Mouse (Mus musculus) neural tube, embryonic 14.5 days (tissue): Measurements from ENCODE around the gene Isl1. TPM values are rescaled to one million over a fixed set of nuclear protein-coding genes. Genes with fewer than 3 reads are reported as not detected.
A peak's percentile ranks its signal among the peaks of the same experiment; 100 is the strongest.

Experiments used
- ATAC-seq: fragments of 200-750 bp; cut with Nextera tagmentation; 2 replicates; pipeline ENCODE4 v1.8.0; 2017; ENCODE audit warnings: low read depth, mild to moderate bottlenecking, moderate TSS enrichment, moderate library complexity
- H3K27ac ChIP-seq: fragments of 300-500 bp; sonication (generic); 2 replicates; pipeline ENCODE4 v1.5.1; 2014; ENCODE audit warnings: low read depth, mild to moderate bottlenecking, control low read depth, low read length, moderate library complexity, mixed read lengths
- H3K27me3 ChIP-seq: fragments of 300-500 bp; sonication (generic); 2 replicates; pipeline ENCODE4 v1.6.1; 2014; ENCODE audit warnings: low read length; ENCODE audit not compliant: control insufficient read depth, insufficient read depth
- H3K36me3 ChIP-seq: fragments of 300-500 bp; sonication (generic); 2 replicates; pipeline ENCODE4 v1.6.1; 2014; ENCODE audit warnings: low read length, mixed read lengths; ENCODE audit not compliant: control insufficient read depth, insufficient read depth
- H3K4me1 ChIP-seq: fragments of 300-500 bp; sonication (generic); 2 replicates; pipeline ENCODE4 v1.6.1; 2014; ENCODE audit warnings: low read length; ENCODE audit not compliant: control insufficient read depth, insufficient read depth
- H3K4me2 ChIP-seq: fragments of 300-500 bp; sonication (generic); 2 replicates; pipeline ENCODE4 v1.6.1; 2014; ENCODE audit warnings: mild to moderate bottlenecking, low read depth, low read length, control low read depth
- H3K4me3 ChIP-seq: fragments of 300-500 bp; sonication (generic); 2 replicates; pipeline ENCODE4 v1.5.1; 2014; ENCODE audit warnings: low read depth, low read length, control low read depth, mixed read lengths
- H3K9ac ChIP-seq: fragments of 300-500 bp; sonication (generic); replicated peaks from 2 replicates; pipeline ENCODE4 v1.6.1; 2014; ENCODE audit warnings: low read depth, mild to moderate bottlenecking, control low read depth, low read length, mixed read lengths
- H3K9me3 ChIP-seq: fragments of 300-500 bp; sonication (generic); 2 replicates; pipeline ENCODE4 v1.6.1; 2016; ENCODE audit warnings: low read length; ENCODE audit not compliant: control insufficient read depth
- WGBS: fragments of 180-500 bp; shearing (Covaris S2); extraction: QIAGEN DNeasy Blood & Tissue Kit; methylation state at CpG from one replicate; pipeline ENCODE4 v1.1.7; 2014; 5-methylcytosine and 5-hydroxymethylcytosine counted together
- polyA plus RNA-seq: library from polyadenylated mRNA; unstranded; fragments of >200 nt; fragmentation: Nextera tagmentation; extraction: Ambion mirVana; gene quantifications from 2 replicates; pipeline ENCODE4 v1.2.1, GENCODE M21; 2014

Gene Isl1
- polyA plus RNA-seq, 1 experiment from 2014 or later = 30.4 TPM

- H3K4me1 ChIP-seq = no peaks in the 10 kb centered on the region
- ATAC-seq = no peak
- H3K27ac ChIP-seq = no peak overlapping the region
- no peaks in the 10 kb centered on the region for H3K9me3 ChIP-seq
- H3K4me3 ChIP-seq = no peak overlapping the region
- no peaks in the 10 kb centered on the region for H3K36me3 ChIP-seq
- peaks cover 84% of the 10 kb centered on the region for H3K27me3 ChIP-seq
- no peak overlapping the region for H3K9ac ChIP-seq
- no peak overlapping the region for H3K4me2 ChIP-seq
- WGBS = 5% methylated on average over 13 of the region's 13 CpGs
These were observed 10.8 kb downstream of the Isl1 start for GRCm38 (mm10) chr13:116298641-116299170.

- H3K27ac ChIP-seq = no peak overlapping the region
- H3K27me3 ChIP-seq = peaks cover 80% of the 10 kb centered on the region
- no peak for ATAC-seq
- H3K9me3 ChIP-seq = no peaks in the 10 kb centered on the region
- peak overlapping the region; percentile 23; the same call in 1 of the 2 replicates for H3K4me2 ChIP-seq
- H3K4me1 ChIP-seq = no peaks in the 10 kb centered on the region
- H3K9ac ChIP-seq = no peak overlapping the region
- no peaks in the 10 kb centered on the region for H3K36me3 ChIP-seq
- H3K4me3 ChIP-seq = no peak overlapping the region
- WGBS = 2% methylated on average over 8 of the region's 8 CpGs
These were observed 11.5 kb downstream of the Isl1 start for GRCm38 (mm10) chr13:116298001-116298400.

- ATAC-seq = no peak
- H3K4me2 ChIP-seq = peak overlapping the region; percentile 23; the same call in 1 of the 2 replicates
- H3K4me3 ChIP-seq = no peak overlapping the region
- no peaks in the 10 kb centered on the region for H3K36me3 ChIP-seq
- no peaks in the 10 kb centered on the region for H3K4me1 ChIP-seq
- H3K27ac ChIP-seq = 0 out of 2 replicates have a peak overlapping the region, but pooled peaks have one; percentile 7
- peaks cover 78% of the 10 kb centered on the region for H3K27me3 ChIP-seq
- H3K9me3 ChIP-seq = no peaks in the 10 kb centered on the region
- H3K9ac ChIP-seq = no peak overlapping the region
- under 1% methylated on average over 33 of the region's 33 CpGs for WGBS
These were observed 12.3 kb downstream of the Isl1 start for GRCm38 (mm10) chr13:116297048-116297811.

GRCm38 (mm10) chr13:116295401-116295800, 14.1 kb downstream of the Isl1 start:
- H3K4me3 ChIP-seq = no peak overlapping the region
- H3K4me2 ChIP-seq = no peak overlapping the region
- no peaks in the 10 kb centered on the region for H3K36me3 ChIP-seq
- no peak overlapping the region for H3K27ac ChIP-seq
- ATAC-seq = no peak
- peaks cover 62% of the 10 kb centered on the region for H3K27me3 ChIP-seq
- no peaks in the 10 kb centered on the region for H3K9me3 ChIP-seq
- H3K4me1 ChIP-seq = no peaks in the 10 kb centered on the region
- no peak overlapping the region for H3K9ac ChIP-seq
- 5% methylated on average over 4 of the region's 4 CpGs for WGBS

DNA sequence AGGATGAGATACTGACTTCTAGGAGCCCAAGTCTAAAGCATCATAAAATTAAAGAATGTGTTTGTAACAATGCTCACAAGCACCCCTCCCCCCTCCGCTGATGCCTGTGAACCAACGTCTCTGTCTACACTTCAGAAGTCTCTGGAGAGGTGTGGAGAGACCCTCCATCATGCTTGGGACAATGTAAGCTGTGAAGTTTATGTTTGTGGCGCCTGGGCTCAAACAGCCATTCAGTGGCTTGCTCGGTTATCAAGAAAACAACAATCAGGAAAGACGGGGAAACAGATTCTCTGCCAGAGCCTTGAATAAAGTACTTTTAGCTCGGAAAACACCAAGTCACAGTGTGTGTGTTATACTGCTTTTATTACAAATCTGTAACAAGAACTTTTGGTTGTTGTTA, 14.8 kb downstream of the Isl1 start:
- no peak overlapping the region for H3K4me2 ChIP-seq
- H3K27me3 ChIP-seq = peaks cover 58% of the 10 kb centered on the region
- H3K9ac ChIP-seq = no peak overlapping the region
- ATAC-seq = no peak
- no peak overlapping the region for H3K27ac ChIP-seq
- H3K36me3 ChIP-seq = no peaks in the 10 kb centered on the region
- no peak overlapping the region for H3K4me3 ChIP-seq
- no peaks in the 10 kb centered on the region for H3K9me3 ChIP-seq
- no peaks in the 10 kb centered on the region for H3K4me1 ChIP-seq
- 2% methylated on average over 6 of the region's 6 CpGs for WGBS

DNA sequence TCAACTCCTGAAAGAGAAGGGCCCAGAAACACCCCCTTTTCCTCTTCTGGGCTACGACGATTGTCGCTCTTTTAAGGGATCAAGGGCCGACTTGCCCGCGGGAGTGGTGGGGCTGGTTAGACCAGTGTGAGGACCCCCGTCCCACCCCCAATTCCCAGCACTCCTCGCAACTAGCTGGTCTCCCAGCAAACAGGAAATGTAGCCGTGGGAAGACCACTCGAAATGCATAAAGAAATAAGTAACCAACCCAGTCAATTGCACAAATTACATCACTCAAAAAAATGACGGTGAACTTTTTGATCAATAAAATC, 15.4 kb downstream of the Isl1 start:
- peaks cover 51% of the 10 kb centered on the region for H3K27me3 ChIP-seq
- 2% methylated on average over 11 of the region's 11 CpGs for WGBS

GRCm38 (mm10) chr13:116293301-116294150, 16.0 kb downstream of the Isl1 start:
- Histone ChIP-seq H3K4me2 (no peak overlapping the region), H3K27me3 (peaks cover 47% of the 10 kb centered on the region), H3K9ac (no peak overlapping the region), H3K4me1 (no peaks in the 10 kb centered on the region), H3K4me3 (no peak overlapping the region), H3K27ac (no peak overlapping the region), H3K9me3 (no peaks in the 10 kb centered on the region), H3K36me3 (no peaks in the 10 kb centered on the region)
- peak; percentile 74; the same call in 1 of the 2 replicates for ATAC-seq
- WGBS = 2% methylated on average over 27 of the region's 27 CpGs

More for the DNA sequence above, 15.4 kb downstream of the Isl1 start:
- Histone ChIP-seq H3K4me2 (no peak overlapping the region), H3K27ac (no peak overlapping the region), H3K36me3 (no peaks in the 10 kb centered on the region), H3K4me1 (no peaks in the 10 kb centered on the region), H3K9me3 (no peaks in the 10 kb centered on the region), H3K9ac (no peak overlapping the region), H3K4me3 (no peak overlapping the region)
- ATAC-seq = no peak

DNA sequence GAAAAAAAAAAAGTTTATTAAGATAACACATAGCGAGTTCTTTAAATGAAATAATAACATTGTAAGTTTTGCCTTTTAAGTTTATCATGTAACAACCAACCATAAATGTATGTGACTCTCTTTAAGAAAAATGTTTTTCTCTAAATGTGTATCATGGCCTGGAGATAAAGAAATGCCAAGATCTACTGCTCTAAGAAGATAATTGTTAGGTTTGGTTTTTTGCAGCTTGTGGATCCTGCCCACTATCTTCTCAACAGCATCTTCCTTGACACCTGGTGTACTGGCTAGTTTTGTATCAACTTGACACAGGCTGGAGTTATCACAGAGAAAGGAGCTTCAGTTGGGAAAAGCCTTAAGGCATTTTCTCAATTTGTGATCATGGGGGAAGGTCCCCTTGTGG, 19.8 kb downstream of the Isl1 start:
- 96% methylated on average over 1 of the region's 1 CpGs for WGBS

More for the DNA sequence above, 19.8 kb downstream of the Isl1 start:
- Histone ChIP-seq H3K27ac (no peak overlapping the region), H3K4me2 (no peak overlapping the region), H3K27me3 (peaks cover 18% of the 10 kb centered on the region), H3K9me3 (no peaks in the 10 kb centered on the region), H3K4me3 (no peak overlapping the region), H3K9ac (no peak overlapping the region), H3K4me1 (no peaks in the 10 kb centered on the region), H3K36me3 (no peaks in the 10 kb centered on the region)
- ATAC-seq = no peak
